In genomic region chr11:33744429-33744828, GRCm38 (mm10) we compare ENCODE assay signal across 11 mouse cellular contexts.
DNase-seq lines count a peak whose midpoint lies in the region; ATAC-seq and TF ChIP-seq lines count a peak whose summit lies in the region.
"Had no signal": no experiment of that assay in that cellular context is flagged by ENCODE, and none has a peak within 500 bp of the region (broad histone marks: within the 10 kb centered on the region; RNA-seq: fewer than 3 reads in every experiment).

No protein-coding gene starts in this region.

- dilution Hi-C loops in CH12.LX (cut with MboI; ENCODE audit: extremely low pct_ligation_motif_present, extremely low pct_unique_long_range_greater_than_20kb, low sequenced_read_pairs): no loop called here

- no peak for TF ChIP-seq CTCF in layer of hippocampus, adult 2 months (conservative IDR thresholded peaks at IDR 0.05)
- no peak for TF ChIP-seq CTCF in CH12.LX (conservative IDR thresholded peaks at IDR 0.05 in 1 of 2, IDR thresholded peaks at IDR 0.05 in 1 of 2; ENCODE audit: low read depth in 2 of 2, low read length in 2 of 2)

- DNase-seq in layer of hippocampus, adult 2 months (ENCODE audit: low spot score in 2 of 2): no peak
- no peak for DNase-seq in layer of hippocampus, postnatal 25 days (ENCODE audit: extremely low spot score in 1 of 2, low spot score in 1 of 2)
- no peak for DNase-seq in CH12.LX (ENCODE audit: extremely low read depth)
- peak; percentile 12 for DNase-seq in induced T-regulatory cell, adult 2 months (ENCODE audit: low read depth)
- DNase-seq in adrenal gland, postnatal 14 days: no peak
- no peak for DNase-seq in spleen, postnatal 4 days (ENCODE audit: low spot score in 2 of 2)
- DNase-seq: cerebellum, postnatal 25 days; heart, postnatal 4 days had no signal

- H3K4me2 ChIP-seq in CH12.LX (ENCODE audit: insufficient read depth, low read depth, poor library complexity, severe bottlenecking): no peak overlapping the region
- H3K4me2 ChIP-seq in midbrain, embryonic 13.5 days (replicated peaks): no peak overlapping the region
- H3K4me2 ChIP-seq: limb, embryonic 13.5 days; neural tube, embryonic 15.5 days had no signal

- H3K36me3 ChIP-seq in CH12.LX (replicated peaks in 1 of 2; ENCODE audit: control insufficient read depth in 1 of 2, insufficient read depth in 1 of 2, low read length in 1 of 2): no peaks in the 10 kb centered on the region
- no peaks in the 10 kb centered on the region for H3K36me3 ChIP-seq in midbrain, embryonic 13.5 days
- H3K36me3 ChIP-seq: limb, embryonic 13.5 days; neural tube, embryonic 15.5 days had no signal

- no peak for TF ChIP-seq POLR2A in CH12.LX (IDR thresholded peaks at IDR 0.05; ENCODE audit: low read depth, low read length)

- in situ Hi-C loops in CH12.LX (cut with MboI; ENCODE audit: low pct_ligation_motif_present, low pct_unique_long_range_greater_than_20kb, low sequenced_read_pairs): loop anchor here (25.0 kb wide), 1 partner anchor 343 kb away; the partner anchor contains the start of gene 4930469K13Rik

- H3K27me3 ChIP-seq in CH12.LX (replicated peaks): peaks cover 79% of the 10 kb centered on the region
- H3K27me3 ChIP-seq in midbrain, embryonic 13.5 days: no peaks in the 10 kb centered on the region
- H3K27me3 ChIP-seq: neural tube, embryonic 15.5 days had no signal

- no peak for TF ChIP-seq EP300 in CH12.LX (IDR thresholded peaks at IDR 0.05; ENCODE audit: low read length)

- 0 out of 2 replicates have a peak, but pooled peaks have one; percentile 40 for ATAC-seq in midbrain, embryonic 13.5 days

- H3K79me2 ChIP-seq in CH12.LX (replicated peaks; ENCODE audit: control insufficient read depth, extremely low read depth, insufficient read depth, poor library complexity, severe bottlenecking): no peaks in the 10 kb centered on the region

- WGBS in midbrain, embryonic 13.5 days: 49% methylated on average over 7 of the region's 7 CpGs

- peak overlapping the region; percentile 39; the same call in 1 of the 2 replicates for H3K27ac ChIP-seq in layer of hippocampus, adult 2 months
- H3K27ac ChIP-seq in CH12.LX (ENCODE audit: insufficient read depth, low read depth): no peak overlapping the region
- H3K27ac ChIP-seq in midbrain, embryonic 13.5 days: no peak overlapping the region
- H3K27ac ChIP-seq: limb, embryonic 13.5 days; neural tube, embryonic 15.5 days had no signal

- no peaks in the 10 kb centered on the region; a peak in 1 of 4 replicates for H3K4me1 ChIP-seq in CH12.LX (ENCODE audit: control insufficient read depth in 1 of 2, insufficient read depth in 2 of 2)
- H3K4me1 ChIP-seq in midbrain, embryonic 13.5 days (replicated peaks): peaks cover 13% of the 10 kb centered on the region
- H3K4me1 ChIP-seq: limb, embryonic 13.5 days had no signal

- peaks cover 4% of the 10 kb centered on the region for H3K9me3 ChIP-seq in CH12.LX (replicated peaks; ENCODE audit: low read length)
- H3K9me3 ChIP-seq in midbrain, embryonic 13.5 days: no peaks in the 10 kb centered on the region
- H3K9me3 ChIP-seq: limb, embryonic 13.5 days; neural tube, embryonic 15.5 days had no signal

- no peak overlapping the region for H3K4me3 ChIP-seq in layer of hippocampus, adult 2 months
- no peak overlapping the region for H3K4me3 ChIP-seq in CH12.LX (replicated peaks in 1 of 3; ENCODE audit: low read depth in 2 of 3, low read length in 2 of 3, poor library complexity in 1 of 3)
- H3K4me3 ChIP-seq in midbrain, embryonic 13.5 days (replicated peaks): no peak overlapping the region
- H3K4me3 ChIP-seq: limb, embryonic 13.5 days; neural tube, embryonic 15.5 days had no signal

- TF ChIP-seq RAD21 in CH12.LX (IDR thresholded peaks at IDR 0.05; ENCODE audit: low read depth, low read length): no peak

- no peak overlapping the region for H3K9ac ChIP-seq in CH12.LX (ENCODE audit: insufficient read depth, low read depth)
- 0 out of 2 replicates have a peak overlapping the region, but pooled peaks have one; percentile 10 for H3K9ac ChIP-seq in midbrain, embryonic 13.5 days (replicated peaks)
- H3K9ac ChIP-seq: limb, embryonic 13.5 days; neural tube, embryonic 15.5 days had no signal

TF ChIP-seq in CH12.LX, 34 proteins besides CTCF, POLR2A, EP300 and RAD21:
- TF ChIP-seq ZKSCAN1 (IDR thresholded peaks at IDR 0.05; ENCODE audit: borderline replicate concordance, low read depth, low read length) (no peak), TCF12 (IDR thresholded peaks at IDR 0.05; ENCODE audit: low read depth, low read length) (no peak), USF2 (conservative IDR thresholded peaks at IDR 0.05; ENCODE audit: low read depth, low read length) (peak; percentile 40; the same call in 1 of the 2 replicates), KAT2A (IDR thresholded peaks at IDR 0.05; ENCODE audit: insufficient replicate concordance, low read length) (no peak), JUND (conservative IDR thresholded peaks at IDR 0.05; ENCODE audit: low read depth, low read length) (no peak), UBTF (IDR thresholded peaks at IDR 0.05; ENCODE audit: low read depth, low read length) (no peak), BHLHE40 (IDR thresholded peaks at IDR 0.05; ENCODE audit: low read depth, low read length) (peak; percentile 51; the same call in 1 of the 2 replicates), SMC3 (IDR thresholded peaks at IDR 0.05; ENCODE audit: low read depth, low read length) (no peak), GABPA (IDR thresholded peaks at IDR 0.05; ENCODE audit: insufficient replicate concordance, low read depth, low read length) (no peak), MYC (IDR thresholded peaks at IDR 0.05; ENCODE audit: low read depth, low read length) (no peak), E2F4 (IDR thresholded peaks at IDR 0.05; ENCODE audit: insufficient replicate concordance, low read depth, low read length) (no peak), USF1 (IDR thresholded peaks at IDR 0.05; ENCODE audit: low read depth, low read length) (peak; percentile 51), MXI1 (IDR thresholded peaks at IDR 0.05; ENCODE audit: low read depth, low read length) (no peak)
